Mouse (Mus musculus) liver, embryonic 14.5 days (tissue): ENCODE results near the gene Mlh1. TPM values are rescaled to one million over a fixed set of nuclear protein-coding genes. Genes with fewer than 3 reads are reported as not detected.

ENCODE experiments used
- ATAC-seq: fragments of 200-750 bp; cut with Nextera tagmentation; 2 replicates; pipeline ENCODE4 v1.8.0; 2017; ENCODE audit warnings: moderate number of reproducible peaks, mild to moderate bottlenecking, moderate library complexity; ENCODE audit not compliant: insufficient read depth
- DNase-seq, 3 experiments: peaks; one replicate each; pipeline ENCODE4 v3.0.0-alpha.2; 2012 to 2013; ENCODE audit warnings: low read depth in 3 of 3, low spot score in 3 of 3
- H3K27ac ChIP-seq: fragments of 300-500 bp; sonication (generic); 2 replicates; pipeline ENCODE4 v1.5.1; 2014; ENCODE audit warnings: moderate library complexity, mild to moderate bottlenecking, control low read depth, inconsistent platforms
- H3K27me3 ChIP-seq: fragments of 300-500 bp; sonication (generic); 2 replicates; pipeline ENCODE4 v1.6.1; 2014; ENCODE audit warnings: mild to moderate bottlenecking, low read length, moderate library complexity; ENCODE audit not compliant: control insufficient read depth, insufficient read depth
- H3K36me3 ChIP-seq: fragments of 300-500 bp; sonication (generic); replicated peaks from 2 replicates; pipeline ENCODE4 v1.6.1; 2014; ENCODE audit warnings: low read depth; ENCODE audit not compliant: control insufficient read depth, insufficient read depth
- H3K4me1 ChIP-seq, 2 experiments: fragments of 200-500 bp in 1 of 2; fragments of 300-500 bp in 1 of 2; sonication (generic) in 1 of 2; replicated peaks; 2 replicates each; pipeline ENCODE4 v1.6.1; 2012 to 2014; ENCODE audit warnings: antibody characterized with exemption in 1 of 2, inconsistent platforms in 1 of 2, low read length in 1 of 2; ENCODE audit not compliant: control insufficient read depth in 2 of 2, insufficient read depth in 2 of 2
- H3K4me2 ChIP-seq: fragments of 300-500 bp; sonication (generic); 2 replicates; pipeline ENCODE4 v1.6.1; 2014; ENCODE audit warnings: low read depth, mild to moderate bottlenecking, control low read depth, moderate library complexity
- H3K4me3 ChIP-seq, 2 experiments: fragments of 200-500 bp in 1 of 2; fragments of 300-500 bp in 1 of 2; sonication (generic) in 1 of 2; 2 replicates each; pipeline ENCODE4 v1.5.1; 2012 to 2014; ENCODE audit warnings: low read depth in 2 of 2, low read length in 2 of 2, mild to moderate bottlenecking in 2 of 2, control low read depth in 1 of 2, inconsistent platforms in 1 of 2, moderate library complexity in 1 of 2; ENCODE audit not compliant: insufficient read depth in 1 of 2
- H3K9ac ChIP-seq: fragments of 300-500 bp; sonication (generic); replicated peaks from 2 replicates; pipeline ENCODE4 v1.6.1; 2014; ENCODE audit warnings: mild to moderate bottlenecking, control low read depth, moderate library complexity
- H3K9me3 ChIP-seq: fragments of 300-500 bp; sonication (generic); 2 replicates; pipeline ENCODE4 v1.6.1; 2016; ENCODE audit warnings: low read length, mixed read lengths; ENCODE audit not compliant: control insufficient read depth
- CTCF ChIP-seq: IDR thresholded peaks from 2 replicates; pipeline ENCODE4 v1.5.1; 2016; ENCODE audit warnings: antibody characterized with exemption, low read depth, control low read depth
- EP300 ChIP-seq: IDR thresholded peaks from 2 replicates; pipeline ENCODE4 v1.6.1; 2016; ENCODE audit warnings: antibody characterized with exemption, low read depth
- WGBS: fragments of 180-500 bp; shearing (Covaris S2); extraction: QIAGEN DNeasy Blood & Tissue Kit; methylation state at CpG from one replicate; pipeline ENCODE4 v1.1.7; 2014; ENCODE audit not compliant: insufficient replicate concordance; 5-methylcytosine and 5-hydroxymethylcytosine counted together
- polyA plus RNA-seq, 2 experiments: library from polyadenylated mRNA; depleted of rRNA in 1 of 2; stranded (reverse) in 1 of 2; unstranded in 1 of 2; fragments of >200 nt; fragmentation: Nextera tagmentation in 1 of 2; extraction: Ambion mirVana in 1 of 2; gene quantifications; 2 replicates each; pipeline versions ENCODE4 v1.2.1 to v1.2.3; 2012 to 2014

The Mlh1 gene
- polyA plus RNA-seq, 2 experiments = 17.8 to 20.1 TPM

DNA sequence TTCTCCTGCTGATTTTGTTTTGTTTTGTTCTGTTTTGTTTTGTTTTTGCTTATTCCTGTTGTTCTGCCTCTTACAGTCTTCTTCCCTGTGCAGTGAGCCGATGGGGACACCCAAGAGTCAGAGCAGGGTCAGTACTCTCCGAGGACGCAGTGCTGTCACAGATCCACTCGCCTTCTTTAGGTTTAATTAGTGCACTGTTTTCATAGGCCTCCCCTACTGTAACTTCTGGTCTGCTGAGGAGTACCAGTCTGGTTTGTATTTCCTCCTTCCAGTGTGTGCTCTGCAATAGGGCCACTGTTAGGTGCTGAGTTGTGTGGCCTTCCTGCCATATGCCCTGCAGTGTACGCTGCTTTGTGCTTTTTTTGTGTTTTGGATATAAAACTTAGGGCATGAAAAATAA, 92.6 kb downstream of the Mlh1 start:
- Histone ChIP-seq H3K9me3 (no peaks in the 10 kb centered on the region), H3K4me1 (no peaks in the 10 kb centered on the region), H3K9ac (no peak overlapping the region), H3K27me3 (no peaks in the 10 kb centered on the region), H3K4me2 (no peak overlapping the region), H3K27ac (no peak overlapping the region), H3K4me3 (no peak overlapping the region), H3K36me3 (no peaks in the 10 kb centered on the region)
- 78% methylated on average over 5 of the region's 5 CpGs for WGBS
- no peak for TF ChIP-seq EP300
- no peak for TF ChIP-seq CTCF
- ATAC-seq = no peak
- DNase-seq = no peak

Other genes with a start within 250 kb of the Mlh1 start
- 7.2 and 8.8 TPM in 2 replicates for gene Ccrl2, start 214.3 kb downstream of the Mlh1 start, polyA plus RNA-seq (2012; rRNA removed)
- gene Ccrl2, start 214.3 kb downstream of the Mlh1 start, polyA plus RNA-seq (2014; fragmentation: Nextera tagmentation; extraction: Ambion mirVana) = 14.3 and 16.6 TPM in 2 replicates
- 6.3 and 13.6 TPM in 2 replicates for gene Lrrfip2, start 154.2 kb downstream of the Mlh1 start, polyA plus RNA-seq (2012; rRNA removed)
- 15.0 and 17.8 TPM in 2 replicates for gene Lrrfip2, start 154.2 kb downstream of the Mlh1 start, polyA plus RNA-seq (2014; fragmentation: Nextera tagmentation; extraction: Ambion mirVana)
- gene Epm2aip1, start 138 bp upstream of the Mlh1 start, polyA plus RNA-seq (2012; rRNA removed) = 7.8 and 9.0 TPM in 2 replicates
- 7.8 and 8.1 TPM in 2 replicates for gene Epm2aip1, start 138 bp upstream of the Mlh1 start, polyA plus RNA-seq (2014; fragmentation: Nextera tagmentation; extraction: Ambion mirVana)
- 0.02 and 0.06 TPM in 2 replicates for gene Trank1, start 39.9 kb upstream of the Mlh1 start, polyA plus RNA-seq (2012; rRNA removed)
- gene Trank1, start 39.9 kb upstream of the Mlh1 start, polyA plus RNA-seq (2014; fragmentation: Nextera tagmentation; extraction: Ambion mirVana) = 0.03 TPM in 1 of 2 replicates, not detected in the other
- 0.02 TPM in 1 of 2 replicates, not detected in the other for gene Dclk3, start 167.3 kb upstream of the Mlh1 start, polyA plus RNA-seq (2012; rRNA removed)
- 0.03 TPM in 1 of 2 replicates, not detected in the other for gene Dclk3, start 167.3 kb upstream of the Mlh1 start, polyA plus RNA-seq (2014; fragmentation: Nextera tagmentation; extraction: Ambion mirVana)